ENCODE assay signal across 23 mouse cellular contexts in the genomic region with DNA sequence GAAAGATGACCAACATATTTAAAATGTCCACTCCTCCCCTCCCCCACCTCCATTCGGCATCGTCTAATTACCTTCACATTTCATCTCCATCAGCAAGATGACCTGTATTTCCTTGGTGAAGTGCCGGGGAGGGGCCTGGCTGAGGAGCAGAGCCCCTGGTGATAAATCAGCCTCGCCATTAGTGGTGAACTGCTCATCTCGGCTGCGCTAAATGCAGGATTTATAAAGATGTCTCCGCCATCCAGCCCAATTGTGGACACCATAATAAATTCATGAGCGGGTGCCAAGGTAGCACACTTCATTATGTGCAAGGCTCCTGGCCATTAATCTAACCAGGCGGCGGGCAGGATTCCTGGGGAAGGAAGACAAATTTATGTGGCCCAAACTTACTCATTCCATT.
DNase-seq lines count a peak whose midpoint lies in the region; ATAC-seq and TF ChIP-seq lines count a peak whose summit lies in the region.
"Had no signal": no experiment of that assay in that cellular context is flagged by ENCODE, and none has a peak within 500 bp of the region (broad histone marks: within the 10 kb centered on the region; RNA-seq: fewer than 3 reads in every experiment).

No protein-coding gene starts in this region.

- WGBS in midbrain, postnatal 0 days = 65% methylated on average over 10 of the region's 10 CpGs
- 74% methylated on average over 10 of the region's 10 CpGs for WGBS in midbrain, embryonic 13.5 days
- WGBS in neural tube, embryonic 13.5 days = 31% methylated on average over 10 of the region's 10 CpGs

- H3K9ac ChIP-seq in midbrain, postnatal 0 days (replicated peaks; ENCODE audit: low read length, poor library complexity, severe bottlenecking) = no peak overlapping the region
- H3K9ac ChIP-seq in midbrain, embryonic 13.5 days (replicated peaks) = no peak overlapping the region
- no peak overlapping the region for H3K9ac ChIP-seq in neural tube, embryonic 13.5 days
- H3K9ac ChIP-seq: embryonic facial prominence, embryonic 13.5 days; forebrain, embryonic 15.5 days; heart, embryonic 12.5 days; limb, embryonic 12.5 days; liver, embryonic 13.5 days; lung, embryonic 14.5 days had no signal

- no peak overlapping the region for H3K27ac ChIP-seq in midbrain, postnatal 0 days (ENCODE audit: low read depth, low read length)
- H3K27ac ChIP-seq in midbrain, embryonic 13.5 days = no peak overlapping the region
- no peak overlapping the region for H3K27ac ChIP-seq in neural tube, embryonic 13.5 days (replicated peaks)
- H3K27ac ChIP-seq: embryonic facial prominence, embryonic 13.5 days; forebrain, embryonic 15.5 days; limb, embryonic 12.5 days; liver, embryonic 13.5 days; midbrain, embryonic 10.5 days had no signal

- H3K27me3 ChIP-seq in midbrain, postnatal 0 days (ENCODE audit: insufficient read depth, low read length) = no peaks in the 10 kb centered on the region
- H3K27me3 ChIP-seq in midbrain, embryonic 13.5 days = no peaks in the 10 kb centered on the region
- H3K27me3 ChIP-seq in neural tube, embryonic 13.5 days = no peaks in the 10 kb centered on the region
- H3K27me3 ChIP-seq: embryonic facial prominence, embryonic 13.5 days; forebrain, embryonic 15.5 days; heart, embryonic 12.5 days; limb, embryonic 12.5 days; liver, embryonic 13.5 days had no signal

- H3K4me1 ChIP-seq in midbrain, postnatal 0 days (ENCODE audit: insufficient read depth, low read length) = no peaks in the 10 kb centered on the region
- no peaks in the 10 kb centered on the region for H3K4me1 ChIP-seq in midbrain, embryonic 13.5 days (replicated peaks)
- peaks cover 14% of the 10 kb centered on the region for H3K4me1 ChIP-seq in neural tube, embryonic 13.5 days (replicated peaks)
- H3K4me1 ChIP-seq: embryonic facial prominence, embryonic 13.5 days; forebrain, embryonic 15.5 days; heart, embryonic 12.5 days; limb, embryonic 12.5 days; liver, embryonic 13.5 days; midbrain, embryonic 10.5 days had no signal

- H3K4me3 ChIP-seq in midbrain, postnatal 0 days (ENCODE audit: low read depth, low read length) = no peak overlapping the region
- no peak overlapping the region for H3K4me3 ChIP-seq in midbrain, embryonic 13.5 days (replicated peaks)
- H3K4me3 ChIP-seq in neural tube, embryonic 13.5 days = no peak overlapping the region
- H3K4me3 ChIP-seq: embryonic facial prominence, embryonic 13.5 days; forebrain, embryonic 15.5 days; heart, embryonic 12.5 days; limb, embryonic 12.5 days; liver, embryonic 13.5 days; midbrain, embryonic 10.5 days had no signal

- H3K36me3 ChIP-seq in midbrain, postnatal 0 days (ENCODE audit: insufficient read depth, low read length) = no peaks in the 10 kb centered on the region
- H3K36me3 ChIP-seq in midbrain, embryonic 13.5 days = no peaks in the 10 kb centered on the region
- no peaks in the 10 kb centered on the region for H3K36me3 ChIP-seq in neural tube, embryonic 13.5 days
- H3K36me3 ChIP-seq: embryonic facial prominence, embryonic 13.5 days; forebrain, embryonic 15.5 days; heart, embryonic 12.5 days; limb, embryonic 12.5 days; liver, embryonic 13.5 days; midbrain, embryonic 10.5 days had no signal

- ATAC-seq in midbrain, postnatal 0 days (ENCODE audit: low FRiP score) = no peak
- ATAC-seq in midbrain, embryonic 13.5 days = no peak
- peak; percentile 85 for ATAC-seq in neural tube, embryonic 13.5 days (ENCODE audit: low read depth)
- no peak for ATAC-seq in inflammation-experienced regulatory T-cells, adult 6 months
- ATAC-seq: activated CD4-positive, CD25-positive, alpha-beta regulatory T cell, adult 4 months; forebrain, embryonic 15.5 days had no signal

- no peaks in the 10 kb centered on the region for H3K9me3 ChIP-seq in midbrain, postnatal 0 days (ENCODE audit: low read length)
- H3K9me3 ChIP-seq in midbrain, embryonic 13.5 days = no peaks in the 10 kb centered on the region
- no peaks in the 10 kb centered on the region for H3K9me3 ChIP-seq in neural tube, embryonic 13.5 days
- H3K9me3 ChIP-seq: embryonic facial prominence, embryonic 13.5 days; forebrain, embryonic 15.5 days; limb, embryonic 12.5 days; liver, embryonic 13.5 days; midbrain, embryonic 10.5 days had no signal

- no peak overlapping the region for H3K4me2 ChIP-seq in midbrain, postnatal 0 days (ENCODE audit: low read depth, low read length, poor library complexity, severe bottlenecking)
- no peak overlapping the region for H3K4me2 ChIP-seq in midbrain, embryonic 13.5 days (replicated peaks)
- H3K4me2 ChIP-seq in neural tube, embryonic 13.5 days = 0 out of 2 replicates have a peak overlapping the region, but pooled peaks have one; percentile 1
- H3K4me2 ChIP-seq: embryonic facial prominence, embryonic 13.5 days; forebrain, embryonic 15.5 days; heart, embryonic 12.5 days; limb, embryonic 12.5 days; liver, embryonic 13.5 days; lung, embryonic 14.5 days had no signal

- no peak for TF ChIP-seq CTCF in midbrain, postnatal 0 days (IDR thresholded peaks at IDR 0.05)

- peak; percentile 31 to 41 for DNase-seq in cerebellum, postnatal 10 days
- DNase-seq in cerebellum, postnatal 25 days = no peak
- DNase-seq in midbrain, postnatal 0 days (ENCODE audit: low spot score) = peak; percentile 43
- DNase-seq in layer of hippocampus, adult 9-10 months (ENCODE audit: low spot score) = no peak
- no peak for DNase-seq in lung, postnatal 25 days (ENCODE audit: low spot score)
- DNase-seq: adrenal gland, postnatal 14 days; cerebellum, adult 11 months; heart, postnatal 14 days; kidney, adult 9 months; kidney, postnatal 36 days; liver, embryonic 13.5 days; lung, embryonic 14.5 days; lung, postnatal 4 days; thymus, postnatal 14 days had no signal

Comparison
In these comparisons a context has a peak if more than half of its experiments do, and no peak if none do; other contexts are left out.
1. DNase-seq: peak in cerebellum, postnatal 10 days (2 of 2) and midbrain, postnatal 0 days (single experiment); none in cerebellum, postnatal 25 days (0 of 2), layer of hippocampus, adult 9-10 months (single experiment) and lung, postnatal 25 days (single experiment).